Mouse (Mus musculus) heart, embryonic 11.5 days (tissue): ENCODE data around the gene Olfr1216. TPM values are rescaled to one million over a fixed set of nuclear protein-coding genes. Genes with fewer than 3 reads are reported as not detected.
"Not testable (repeated sequence)": the region's sequence is repeated elsewhere in the genome, so short reads cannot be mapped to it uniquely, and the experiment has no call there.

Source experiments
- ATAC-seq: fragments of 200-750 bp; cut with Nextera tagmentation; replicated peaks from 2 replicates; pipeline ENCODE4 v1.8.0; 2017; ENCODE audit warnings: moderate library complexity; ENCODE audit not compliant: insufficient number of reproducible peaks, low FRiP score, low TSS enrichment
- H3K27ac ChIP-seq: fragments of 300-500 bp; sonication (generic); 2 replicates; pipeline ENCODE4 v1.5.1; 2014; ENCODE audit warnings: mild to moderate bottlenecking, low read depth, low read length
- H3K27me3 ChIP-seq: fragments of 300-500 bp; sonication (generic); 2 replicates; pipeline ENCODE4 v1.6.1; 2014; ENCODE audit warnings: mild to moderate bottlenecking, low read length, mixed read lengths; ENCODE audit not compliant: control insufficient read depth, insufficient read depth
- H3K36me3 ChIP-seq: fragments of 300-500 bp; sonication (generic); 2 replicates; pipeline ENCODE4 v1.6.1; 2014; ENCODE audit warnings: mild to moderate bottlenecking, low read length, moderate library complexity, mixed read lengths; ENCODE audit not compliant: control insufficient read depth, insufficient read depth
- H3K4me1 ChIP-seq: fragments of 300-500 bp; sonication (generic); 2 replicates; pipeline ENCODE4 v1.6.1; 2014; ENCODE audit warnings: low read length; ENCODE audit not compliant: control insufficient read depth, insufficient read depth
- H3K4me2 ChIP-seq: fragments of 300-500 bp; sonication (generic); 2 replicates; pipeline ENCODE4 v1.6.1; 2014; ENCODE audit warnings: mild to moderate bottlenecking, moderate library complexity
- H3K4me3 ChIP-seq: fragments of 300-500 bp; sonication (generic); 2 replicates; pipeline ENCODE4 v1.5.1; 2014; ENCODE audit warnings: low read depth, low read length
- H3K9ac ChIP-seq: fragments of 300-500 bp; sonication (generic); 2 replicates; pipeline ENCODE4 v1.6.1; 2014; ENCODE audit warnings: mild to moderate bottlenecking, low read depth, low read length, moderate library complexity
- H3K9me3 ChIP-seq: fragments of 300-500 bp; sonication (generic); replicated peaks from 2 replicates; pipeline ENCODE4 v1.6.1; 2016; ENCODE audit warnings: low read length; ENCODE audit not compliant: control insufficient read depth
- WGBS: fragments of 180-500 bp; shearing (Covaris S2); extraction: QIAGEN DNeasy Blood & Tissue Kit; methylation state at CpG from one replicate; pipeline ENCODE4 v1.1.7; 2014; ENCODE audit not compliant: insufficient replicate concordance; 5-methylcytosine and 5-hydroxymethylcytosine counted together
- polyA plus RNA-seq: library from polyadenylated mRNA; unstranded; fragments of >200 nt; fragmentation: Nextera tagmentation; extraction: Ambion mirVana; gene quantifications from 2 replicates; pipeline ENCODE4 v1.2.1, GENCODE M21; 2014

Gene Olfr1216
- polyA plus RNA-seq = not detected in 2 replicates

DNA sequence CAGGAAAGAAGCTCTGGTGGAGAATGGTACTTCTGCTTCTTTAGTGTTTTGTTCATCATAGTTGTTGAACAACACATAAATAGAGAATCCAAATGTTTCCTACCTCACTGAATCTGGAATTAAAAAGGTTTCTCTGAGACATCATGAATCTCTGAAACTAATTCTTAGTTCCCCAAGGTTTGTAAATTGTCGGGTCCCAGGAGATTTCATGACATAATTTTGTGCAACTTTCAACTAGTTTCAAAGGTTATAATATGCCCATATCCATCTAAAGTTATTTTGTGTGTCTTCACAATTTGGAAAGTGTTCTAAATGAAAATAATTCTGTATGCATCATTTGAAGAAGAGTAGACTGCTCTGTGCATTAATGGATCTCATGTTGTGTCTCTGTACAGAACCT, at the start of gene Olfr1216:
Olfr1216 (minus strand) TSS at position 101 of the 400 bp plus-strand sequence.
- H3K27me3 ChIP-seq = no peaks in the 10 kb centered on the region
- H3K36me3 ChIP-seq = no peaks in the 10 kb centered on the region
- 70% methylated on average over 1 of the region's 1 CpGs for WGBS
- no peak within 1 kb of the TSS for H3K4me2 ChIP-seq
- H3K4me1 ChIP-seq = no peaks in the 10 kb centered on the region
- no peak within 1 kb of the TSS for H3K27ac ChIP-seq
- no peak within 1 kb of the TSS for H3K4me3 ChIP-seq
- H3K9me3 ChIP-seq = no peaks in the 10 kb centered on the region
- ATAC-seq = no peak
- no peak within 1 kb of the TSS for H3K9ac ChIP-seq

GRCm38 (mm10) chr2:89061087-89061486, 42.9 kb upstream of the Olfr1216 start, which contains the start of gene Olfr1218:
Gene Olfr1218, minus strand, starts transcription at chr2:89061187.
- no peak within 1 kb of the TSS for H3K27ac ChIP-seq
- H3K4me3 ChIP-seq = no peak within 1 kb of the TSS
- no peaks in the 10 kb centered on the region for H3K9me3 ChIP-seq
- no peaks in the 10 kb centered on the region for H3K36me3 ChIP-seq
- no peak within 1 kb of the TSS for H3K4me2 ChIP-seq
- no peak for ATAC-seq
- no peak within 1 kb of the TSS for H3K9ac ChIP-seq
- no peaks in the 10 kb centered on the region for H3K27me3 ChIP-seq
- H3K4me1 ChIP-seq = no peaks in the 10 kb centered on the region

DNA sequence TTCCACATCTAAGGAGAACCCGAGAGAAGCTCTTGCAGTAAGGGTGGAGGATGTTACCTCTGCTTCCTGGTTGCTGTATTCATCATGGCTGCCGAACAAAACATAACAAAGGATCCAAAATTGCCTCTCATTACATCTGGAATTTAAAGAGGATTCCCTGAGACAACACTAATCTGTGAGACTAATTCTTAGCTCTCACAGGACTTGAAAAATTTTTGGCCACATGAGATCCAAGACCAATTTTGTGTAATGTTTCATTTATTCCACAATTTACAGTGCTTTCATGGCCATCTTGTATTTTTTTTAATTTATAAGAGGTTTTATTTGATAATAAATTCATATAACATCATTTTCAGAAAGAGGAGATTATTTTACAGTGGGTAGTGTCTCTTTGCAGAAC, 13.8 kb upstream of the Olfr1216 start, which contains the start of gene Olfr1217:
Olfr1217 (minus strand) TSS at position 101 of the 400 bp plus-strand sequence.
- H3K4me2 ChIP-seq = no peak within 1 kb of the TSS
- WGBS = 67% methylated on average over 2 of the region's 2 CpGs
- no peaks in the 10 kb centered on the region for H3K36me3 ChIP-seq
- no peaks in the 10 kb centered on the region for H3K9me3 ChIP-seq
- H3K4me1 ChIP-seq = no peaks in the 10 kb centered on the region
- H3K27ac ChIP-seq = no peak within 1 kb of the TSS
- ATAC-seq = no peak
- no peaks in the 10 kb centered on the region for H3K27me3 ChIP-seq
- no peak within 1 kb of the TSS for H3K4me3 ChIP-seq
- H3K9ac ChIP-seq = no peak within 1 kb of the TSS

DNA sequence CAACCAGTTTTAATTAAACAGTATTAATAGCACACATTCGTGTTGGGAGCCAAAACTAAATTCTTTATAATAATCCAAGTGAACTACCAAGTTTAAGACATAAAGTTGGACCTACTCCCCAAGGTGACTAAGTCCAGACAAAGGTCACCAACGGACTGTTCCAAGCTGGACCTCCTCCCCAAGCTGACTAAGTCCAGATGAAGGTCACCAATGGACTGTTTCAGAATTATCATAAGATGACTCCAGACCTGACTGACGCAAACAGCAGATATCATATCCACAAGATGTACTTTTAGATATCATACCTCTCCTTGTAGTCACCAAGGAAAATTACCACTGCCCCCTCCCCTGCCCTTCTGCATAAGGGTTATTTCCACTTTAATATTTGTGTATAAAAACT, 3.3 kb upstream of the Olfr1216 start:
- H3K4me2 ChIP-seq, H3K4me1 ChIP-seq, H3K27ac ChIP-seq, H3K9me3 ChIP-seq, H3K9ac ChIP-seq, ATAC-seq, H3K4me3 ChIP-seq, H3K27me3 ChIP-seq, H3K36me3 ChIP-seq: not testable (repeated sequence)
- 65% methylated on average over 3 of the region's 3 CpGs for WGBS

DNA sequence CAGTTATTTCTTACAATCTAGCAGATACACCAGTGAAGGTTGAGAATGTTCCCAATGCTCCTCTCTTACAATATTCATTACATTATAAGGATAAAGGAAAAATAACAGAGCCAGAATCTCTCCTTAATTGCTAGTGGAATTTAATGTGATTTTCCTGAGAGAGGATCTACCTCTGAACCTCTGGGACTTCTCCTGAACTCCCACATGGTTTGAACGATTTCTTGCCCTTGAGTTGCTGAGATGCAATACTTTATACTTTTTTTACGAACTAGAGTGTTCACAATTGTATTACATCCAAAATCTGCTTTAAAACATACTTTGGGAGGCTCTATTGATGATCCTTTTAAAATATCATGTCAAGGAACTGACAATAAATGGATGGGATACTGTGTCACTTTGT, 11.3 kb downstream of the Olfr1216 start, which contains the start of gene Olfr1215:
Olfr1215 (minus strand) TSS at position 101 of the 400 bp plus-strand sequence.
- Histone ChIP-seq H3K4me1 (no peaks in the 10 kb centered on the region), H3K27ac (no peak within 1 kb of the TSS), H3K9me3 (no peaks in the 10 kb centered on the region), H3K9ac (no peak within 1 kb of the TSS), H3K36me3 (no peaks in the 10 kb centered on the region), H3K4me3 (no peak within 1 kb of the TSS), H3K4me2 (no peak within 1 kb of the TSS), H3K27me3 (no peaks in the 10 kb centered on the region)
- ATAC-seq = no peak
- WGBS = 73% methylated on average over 2 of the region's 2 CpGs

DNA sequence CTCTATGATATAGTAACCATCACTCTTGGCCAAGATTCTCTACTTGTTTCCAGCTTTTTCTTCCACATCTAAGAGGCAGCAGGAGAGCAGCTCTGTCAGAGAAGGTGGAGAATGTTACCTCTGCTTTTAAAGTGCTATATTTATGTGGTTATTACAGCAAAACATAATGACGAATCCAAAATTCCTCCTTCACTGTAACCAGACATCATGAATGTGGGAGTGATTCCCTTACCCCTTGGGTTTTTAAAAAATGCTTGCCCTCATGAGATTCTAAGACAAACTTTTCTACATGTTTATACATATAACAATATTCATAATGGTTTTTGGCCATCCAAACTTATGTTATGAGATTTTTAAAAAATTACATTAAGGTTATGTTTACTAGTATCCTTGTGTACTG, 25.6 kb downstream of the Olfr1216 start, which contains the start of gene Olfr1214:
Olfr1214 (minus strand) TSS at position 101 of the 400 bp plus-strand sequence.
- WGBS = 69% methylated on average over 1 of the region's 1 CpGs
- Histone ChIP-seq H3K4me3 (no peak within 1 kb of the TSS), H3K27me3 (no peaks in the 10 kb centered on the region), H3K4me1 (no peaks in the 10 kb centered on the region), H3K4me2 (no peak within 1 kb of the TSS), H3K36me3 (no peaks in the 10 kb centered on the region), H3K9ac (no peak within 1 kb of the TSS), H3K9me3 (no peaks in the 10 kb centered on the region), H3K27ac (no peak within 1 kb of the TSS)
- ATAC-seq = no peak

GRCm38 (mm10) chr2:88980181-88980580, 38.0 kb downstream of the Olfr1216 start, which contains the start of gene Gm13762:
Gene Gm13762, minus strand, starts transcription at chr2:88980281.
- no peaks in the 10 kb centered on the region for H3K4me1 ChIP-seq
- no peak within 1 kb of the TSS for H3K9ac ChIP-seq
- no peak within 1 kb of the TSS for H3K27ac ChIP-seq
- 78% methylated on average over 1 of the region's 1 CpGs for WGBS
- no peak within 1 kb of the TSS for H3K4me3 ChIP-seq
- H3K36me3 ChIP-seq = no peaks in the 10 kb centered on the region
- H3K4me2 ChIP-seq = no peak within 1 kb of the TSS
- ATAC-seq = no peak
- H3K9me3 ChIP-seq = no peaks in the 10 kb centered on the region
- H3K27me3 ChIP-seq = no peaks in the 10 kb centered on the region

Other genes starting within 250 kb of the Olfr1216 start
- gene Olfr1200, start 247.9 kb downstream of the Olfr1216 start, polyA plus RNA-seq = not detected in 2 replicates
- not detected in 2 replicates for gene Olfr1201, start 225.3 kb downstream of the Olfr1216 start, polyA plus RNA-seq
- not detected in 2 replicates for gene Olfr1202, start 203.8 kb downstream of the Olfr1216 start, polyA plus RNA-seq
- not detected in 2 replicates for gene Olfr1205, start 188.6 kb downstream of the Olfr1216 start, polyA plus RNA-seq
- not detected in 2 replicates for gene Olfr1204, start 169.0 kb downstream of the Olfr1216 start, polyA plus RNA-seq
- gene Olfr1206, start 155.1 kb downstream of the Olfr1216 start, polyA plus RNA-seq = not detected in 2 replicates
- not detected in 2 replicates for gene Olfr1208, start 116.0 kb downstream of the Olfr1216 start, polyA plus RNA-seq
- not detected in 2 replicates for gene Olfr1209, start 103.2 kb downstream of the Olfr1216 start, polyA plus RNA-seq
- not detected in 2 replicates for gene Olfr1211, start 80.2 kb downstream of the Olfr1216 start, polyA plus RNA-seq
- not detected in 2 replicates for gene Olfr1212, start 64.4 kb downstream of the Olfr1216 start, polyA plus RNA-seq
- not detected in 2 replicates for gene Gm13762, start 38.1 kb downstream of the Olfr1216 start, polyA plus RNA-seq
- gene Olfr1214, start 25.7 kb downstream of the Olfr1216 start, polyA plus RNA-seq = not detected in 2 replicates
- gene Olfr1215, start 11.4 kb downstream of the Olfr1216 start, polyA plus RNA-seq = not detected in 2 replicates
- not detected in 2 replicates for gene Olfr1217, start 13.7 kb upstream of the Olfr1216 start, polyA plus RNA-seq
- gene Olfr1218, start 42.8 kb upstream of the Olfr1216 start, polyA plus RNA-seq = not detected in 2 replicates
- not detected in 2 replicates for gene Olfr1219, start 65.2 kb upstream of the Olfr1216 start, polyA plus RNA-seq
- not detected in 2 replicates for gene Olfr1220, start 88.5 kb upstream of the Olfr1216 start, polyA plus RNA-seq
- gene Olfr1221, start 98.9 kb upstream of the Olfr1216 start, polyA plus RNA-seq = not detected in 2 replicates
- not detected in 2 replicates for gene Olfr1222, start 114.7 kb upstream of the Olfr1216 start, polyA plus RNA-seq
- gene Olfr1223, start 133.2 kb upstream of the Olfr1216 start, polyA plus RNA-seq = not detected in 2 replicates
- gene Olfr1224-ps1, start 145.8 kb upstream of the Olfr1216 start, polyA plus RNA-seq = not detected in 2 replicates
- gene Olfr1225, start 156.3 kb upstream of the Olfr1216 start, polyA plus RNA-seq = not detected in 2 replicates
- gene Olfr1226, start 181.7 kb upstream of the Olfr1216 start, polyA plus RNA-seq = not detected in 2 replicates
- not detected in 2 replicates for gene Olfr1228, start 235.7 kb upstream of the Olfr1216 start, polyA plus RNA-seq